Mouse (Mus musculus): ENCODE measurements around the gene Lifr. TPM values are rescaled to one million over a fixed set of nuclear protein-coding genes. Genes with fewer than 3 reads are reported as not detected.

Gene Lifr
- polyA plus RNA-seq, 1 experiment from 2014 or later = 8.5 TPM

Other genes with a start within 250 kb of the Lifr start
- 1.5 and 2.0 TPM in 2 replicates for gene Osmr, start 215.6 kb upstream of the Lifr start, polyA plus RNA-seq (2014; fragmentation: Nextera tagmentation; extraction: Ambion mirVana)